ENCODE assay signal across 7 mouse cellular contexts in the genomic region with DNA sequence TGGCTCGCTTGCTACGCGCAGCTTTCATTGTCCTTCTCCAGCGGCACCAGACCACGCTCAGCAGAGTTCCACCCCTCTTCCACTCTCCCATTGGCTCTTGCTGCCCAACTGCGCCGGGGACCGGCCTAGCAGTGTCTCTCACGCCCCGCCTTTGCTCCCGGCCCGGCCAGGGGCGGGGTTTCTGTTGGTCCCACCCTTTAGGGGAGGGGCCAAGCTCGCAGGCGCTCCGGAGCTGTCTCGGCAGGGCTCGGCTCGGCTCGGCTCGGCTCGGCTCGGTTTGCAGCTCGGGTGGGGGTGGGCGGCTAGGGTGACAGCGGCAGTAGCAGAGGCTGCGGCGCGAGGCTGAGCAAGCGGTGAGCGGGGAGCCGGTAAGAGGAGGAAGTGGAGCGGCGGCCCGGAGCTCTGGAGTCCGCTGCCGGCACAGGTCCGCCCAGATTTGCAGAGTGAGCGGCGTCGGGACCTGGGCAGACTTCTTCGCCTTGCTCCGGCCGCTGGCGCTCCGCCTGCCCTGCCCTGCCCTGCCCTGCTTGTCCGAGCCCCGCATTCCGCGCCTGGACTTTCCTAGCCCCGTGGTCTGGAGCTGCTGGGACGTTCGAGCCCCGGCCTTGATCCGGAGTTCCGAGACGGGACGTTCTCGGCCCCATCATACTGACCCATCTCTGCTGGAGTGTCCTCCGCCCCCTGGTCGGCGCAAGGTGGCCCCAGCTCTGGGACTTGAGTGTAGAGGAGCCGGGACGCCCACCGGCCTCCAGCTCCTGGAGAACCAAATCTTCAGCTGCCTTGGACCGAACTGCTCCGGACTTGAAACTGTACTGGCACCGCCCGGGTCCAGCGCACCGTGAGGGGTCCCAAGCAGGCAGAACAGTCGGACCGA. TPM values are rescaled to one million over a fixed set of nuclear protein-coding genes. Genes with fewer than 3 reads are reported as not detected.
DNase-seq lines count a peak whose midpoint lies in the region; ATAC-seq and TF ChIP-seq lines count a peak whose summit lies in the region.

A gene (plus strand): TSS at position 201 of the 874 bp plus-strand sequence.

- intact Hi-C loops in left cerebral cortex, postnatal 4 days (cut with DNase I) = no loop called here

- H3K9ac ChIP-seq in intestine, postnatal 0 days (ENCODE audit: low read depth, low read length) = peak within 1 kb of the TSS; percentile 76
- H3K9ac ChIP-seq in midbrain, embryonic 12.5 days (replicated peaks) = peak within 1 kb of the TSS; percentile 82

- H3K9me3 ChIP-seq in embryonic facial prominence, embryonic 10.5 days = no peaks in the 10 kb centered on the region
- no peaks in the 10 kb centered on the region for H3K9me3 ChIP-seq in intestine, postnatal 0 days (ENCODE audit: control insufficient read depth)
- H3K9me3 ChIP-seq in midbrain, embryonic 12.5 days = no peaks in the 10 kb centered on the region

- peaks cover 73% of the 10 kb centered on the region for H3K4me1 ChIP-seq in embryonic facial prominence, embryonic 10.5 days
- peaks cover 12% of the 10 kb centered on the region; the same call in 1 of the 2 replicates for H3K4me1 ChIP-seq in intestine, postnatal 0 days (replicated peaks; ENCODE audit: control insufficient read depth, insufficient read depth, low read length)
- peaks cover 47% of the 10 kb centered on the region for H3K4me1 ChIP-seq in midbrain, embryonic 12.5 days
- peaks cover 22% of the 10 kb centered on the region for H3K4me1 ChIP-seq in small intestine, adult 2 months (ENCODE audit: control insufficient read depth, insufficient read depth, insufficient read length, low read length)

- peak; percentile 100 for DNase-seq in adrenal gland, postnatal 10 days
- peak; percentile 100 for DNase-seq in embryonic facial prominence, embryonic 10.5 days (ENCODE audit: low spot score)
- DNase-seq in gonadal fat pad, adult 2 months (ENCODE audit: low read depth) = peak; percentile 64
- DNase-seq in left cerebral cortex, postnatal 4 days = peak; percentile 99

- H3K4me3 ChIP-seq in embryonic facial prominence, embryonic 10.5 days = peak within 1 kb of the TSS; percentile 79
- peak within 1 kb of the TSS; percentile 73 for H3K4me3 ChIP-seq in intestine, postnatal 0 days (ENCODE audit: low read depth, low read length)
- H3K4me3 ChIP-seq in midbrain, embryonic 12.5 days = peak within 1 kb of the TSS; percentile 71
- H3K4me3 ChIP-seq in small intestine, adult 2 months (ENCODE audit: low read depth, low read length) = peak within 1 kb of the TSS; percentile 82

- peak within 1 kb of the TSS; percentile 98 for H3K27ac ChIP-seq in embryonic facial prominence, embryonic 10.5 days (replicated peaks)
- H3K27ac ChIP-seq in intestine, postnatal 0 days (ENCODE audit: low read depth, low read length) = peak within 1 kb of the TSS; percentile 82
- peak within 1 kb of the TSS; percentile 94 for H3K27ac ChIP-seq in midbrain, embryonic 12.5 days (replicated peaks)
- H3K27ac ChIP-seq in small intestine, adult 2 months (ENCODE audit: insufficient read depth, low read depth, low read length) = peak within 1 kb of the TSS; percentile 67

- under 1% methylated on average over 73 of the region's 73 CpGs for WGBS in embryonic facial prominence, embryonic 10.5 days
- WGBS in intestine, postnatal 0 days = under 1% methylated on average over 72 of the region's 73 CpGs
- under 1% methylated on average over 73 of the region's 73 CpGs for WGBS in midbrain, embryonic 12.5 days
- WGBS in small intestine, adult 2 months = under 1% methylated on average over 73 of the region's 73 CpGs

- TF ChIP-seq CTCF in intestine, postnatal 0 days (IDR thresholded peaks at IDR 0.05; ENCODE audit: low read depth) = no peak
- TF ChIP-seq CTCF in small intestine, adult 2 months (IDR thresholded peaks at IDR 0.05; ENCODE audit: extremely low read depth, insufficient read length, insufficient replicate concordance, low read depth, low read length) = no peak

- ATAC-seq in intestine, postnatal 0 days = peak; percentile 92
- peak; percentile 96 for ATAC-seq in midbrain, embryonic 12.5 days (ENCODE audit: low FRiP score, low read depth)

- peaks cover 21% of the 10 kb centered on the region for H3K27me3 ChIP-seq in embryonic facial prominence, embryonic 10.5 days (replicated peaks; ENCODE audit: low read depth, poor library complexity, severe bottlenecking)
- H3K27me3 ChIP-seq in intestine, postnatal 0 days (replicated peaks; ENCODE audit: control insufficient read depth, insufficient read depth, low read length) = no peaks in the 10 kb centered on the region
- H3K27me3 ChIP-seq in midbrain, embryonic 12.5 days = peaks cover 17% of the 10 kb centered on the region
- no peaks in the 10 kb centered on the region for H3K27me3 ChIP-seq in small intestine, adult 2 months (ENCODE audit: control insufficient read depth, insufficient read depth, low read length)

- H3K36me3 ChIP-seq in embryonic facial prominence, embryonic 10.5 days (replicated peaks) = no peaks in the 10 kb centered on the region
- H3K36me3 ChIP-seq in intestine, postnatal 0 days (ENCODE audit: control insufficient read depth, insufficient read depth) = no peaks in the 10 kb centered on the region
- H3K36me3 ChIP-seq in midbrain, embryonic 12.5 days = no peaks in the 10 kb centered on the region
- H3K36me3 ChIP-seq in small intestine, adult 2 months (ENCODE audit: control insufficient read depth, insufficient read depth, low read length) = no peaks in the 10 kb centered on the region

- H3K4me2 ChIP-seq in intestine, postnatal 0 days (replicated peaks; ENCODE audit: low read depth) = peak within 1 kb of the TSS; percentile 98
- peak within 1 kb of the TSS; percentile 89 for H3K4me2 ChIP-seq in midbrain, embryonic 12.5 days (replicated peaks)

- peak; percentile 33; the same call in 1 of the 2 replicates for TF ChIP-seq POLR2A in small intestine, adult 2 months (IDR thresholded peaks at IDR 0.05; ENCODE audit: low read depth, low read length)

RNA-seq across cellular contexts. Expression of the gene that starts here (rescaled TPM):
- 10 to 100 TPM; 11.5 to 16.6 TPM for total RNA-seq in adrenal gland, postnatal 10 days (2021)
- 21.4 TPM in 2 replicates for polyA plus RNA-seq in embryonic facial prominence, embryonic 10.5 days (2016; fragmentation: Nextera tagmentation; extraction: Ambion mirVana)
- polyA plus RNA-seq in gonadal fat pad, adult 2 months (2012; rRNA removed) = 16.6 and 24.0 TPM in 2 replicates
- 15.7 and 16.9 TPM in 2 replicates for polyA plus RNA-seq in intestine, postnatal 0 days (2015; fragmentation: Nextera tagmentation; extraction: Ambion mirVana)
- total RNA-seq in left cerebral cortex, postnatal 4 days (2021) = 10 to 100 TPM; 54.4 to 63.0 TPM
- 32.7 and 32.9 TPM in 2 replicates for polyA plus RNA-seq in midbrain, embryonic 12.5 days (2016; fragmentation: Nextera tagmentation; extraction: Ambion mirVana)
- polyA plus RNA-seq in small intestine, adult 2 months (2012; rRNA removed) = 16.0 and 16.6 TPM in 2 replicates

Comparison
In these comparisons a context has a peak if more than half of its experiments do, and no peak if none do; other contexts are left out.
1. Peak in every context shown above with its lines: DNase-seq, ATAC-seq, H3K4me3 ChIP-seq and H3K27ac ChIP-seq.